Mouse (Mus musculus) thymus, postnatal 10 days (tissue): Measurements from ENCODE around the gene Gm26602.
A peak's percentile ranks its signal among the peaks of the same experiment; 100 is the strongest.
"Not testable (repeated sequence)": the region's sequence is repeated elsewhere in the genome, so short reads cannot be mapped to it uniquely, and the experiment has no call there.

Experiments used
- DNase-seq, 2 experiments: peaks; one replicate each; pipeline ENCODE4 v3.0.0; 2021; ENCODE audit warnings: low spot score in 2 of 2

The Gm26602 gene

DNA sequence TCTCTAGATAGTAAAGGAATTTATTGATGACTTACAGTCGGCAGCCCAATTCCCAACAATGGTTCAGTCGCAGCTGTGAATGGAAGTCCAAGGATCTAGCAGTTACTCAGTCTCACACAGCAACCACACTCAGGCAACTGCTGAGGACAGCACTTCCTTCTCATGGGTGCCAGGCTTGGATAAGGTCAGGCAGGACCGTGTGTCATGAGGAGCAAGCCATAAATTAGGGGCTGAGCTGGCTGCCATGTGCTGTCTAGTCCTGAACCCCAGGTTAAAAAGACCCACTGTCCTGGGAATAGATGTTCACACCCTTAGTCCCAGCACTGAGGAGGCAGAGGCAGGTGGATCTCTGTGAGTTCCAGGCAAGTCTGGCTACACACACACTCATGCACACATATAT lies 25.7 kb upstream of the Gm26602 start:
- DNase-seq = not testable (repeated sequence)

GRCm38 (mm10) chr10:79886054-79886453 lies 24.6 kb upstream of the Gm26602 start, which contains the start of gene Elane:
Gene Elane (plus strand): TSS chr10:79886247.
- DNase-seq = no peak

DNA sequence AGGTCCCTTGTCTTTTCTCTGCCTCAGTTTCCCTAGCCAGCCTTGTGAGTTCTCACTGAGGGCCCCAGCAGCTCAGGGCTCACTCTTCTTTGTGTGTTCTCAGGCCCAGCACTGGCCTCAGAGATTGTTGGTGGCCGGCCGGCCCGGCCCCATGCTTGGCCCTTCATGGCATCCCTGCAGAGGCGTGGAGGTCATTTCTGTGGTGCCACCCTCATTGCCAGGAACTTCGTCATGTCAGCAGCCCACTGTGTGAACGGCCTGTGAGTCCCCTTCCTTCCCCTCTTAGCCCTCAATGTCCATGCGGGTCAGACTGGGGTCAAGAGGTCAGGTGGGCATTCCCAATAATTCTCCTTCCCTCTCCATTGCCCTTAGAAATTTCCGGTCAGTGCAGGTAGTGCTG lies 24.0 kb upstream of the Gm26602 start:
- no peak for DNase-seq

- no peak for DNase-seq
These were observed 21.3 kb upstream of the Gm26602 start for GRCm38 (mm10) chr10:79889386-79889785.

- no peak for DNase-seq
These were observed 20.0 kb upstream of the Gm26602 start, which contains the start of gene Cfd for GRCm38 (mm10) chr10:79890670-79891069. Gene Cfd (plus strand): TSS chr10:79890853.

- DNase-seq = peak; percentile 69 to 88
These were observed 18.1 kb upstream of the Gm26602 start for GRCm38 (mm10) chr10:79892451-79893118.

DNA sequence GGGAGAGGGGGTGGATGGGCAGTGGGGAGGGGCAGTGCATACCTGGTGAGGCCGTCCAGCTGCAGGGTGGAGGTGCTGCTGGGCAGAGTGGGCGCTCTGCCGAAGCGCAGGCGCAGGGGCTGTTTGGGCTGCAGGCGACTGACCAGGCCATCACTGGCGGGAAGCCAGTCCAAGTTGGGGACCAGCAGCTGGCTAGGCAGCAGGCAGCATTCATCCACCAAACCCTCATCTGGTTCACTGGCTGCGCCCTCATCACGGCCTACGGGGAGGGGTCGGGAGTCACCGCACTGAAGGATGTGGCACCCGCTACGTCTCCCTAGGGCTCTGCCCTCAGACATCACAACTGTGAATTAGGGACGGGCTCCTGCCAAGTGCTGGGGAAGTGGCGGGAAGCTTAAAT lies 14.3 kb upstream of the Gm26602 start:
- DNase-seq = no peak

DNA sequence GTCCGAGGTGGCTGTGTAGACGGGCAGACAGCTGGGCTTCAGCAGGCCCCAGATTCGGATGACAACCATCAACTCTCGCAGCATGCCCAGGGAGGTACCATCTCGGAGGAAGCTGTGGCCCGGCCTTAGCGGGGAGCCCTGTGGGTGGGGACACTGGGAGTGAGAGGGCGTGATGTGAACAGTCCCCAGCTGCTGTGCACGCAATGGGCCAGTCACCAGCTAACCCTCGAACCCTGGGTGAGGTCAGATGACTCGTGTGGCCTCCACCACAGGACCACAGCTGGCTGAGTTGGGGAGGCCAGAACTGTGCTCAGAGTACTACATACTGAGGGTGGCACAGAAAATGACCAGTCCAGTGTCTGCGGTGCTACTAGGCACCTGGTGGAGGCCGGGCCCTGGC lies 13.8 kb upstream of the Gm26602 start:
- DNase-seq = no peak

DNA sequence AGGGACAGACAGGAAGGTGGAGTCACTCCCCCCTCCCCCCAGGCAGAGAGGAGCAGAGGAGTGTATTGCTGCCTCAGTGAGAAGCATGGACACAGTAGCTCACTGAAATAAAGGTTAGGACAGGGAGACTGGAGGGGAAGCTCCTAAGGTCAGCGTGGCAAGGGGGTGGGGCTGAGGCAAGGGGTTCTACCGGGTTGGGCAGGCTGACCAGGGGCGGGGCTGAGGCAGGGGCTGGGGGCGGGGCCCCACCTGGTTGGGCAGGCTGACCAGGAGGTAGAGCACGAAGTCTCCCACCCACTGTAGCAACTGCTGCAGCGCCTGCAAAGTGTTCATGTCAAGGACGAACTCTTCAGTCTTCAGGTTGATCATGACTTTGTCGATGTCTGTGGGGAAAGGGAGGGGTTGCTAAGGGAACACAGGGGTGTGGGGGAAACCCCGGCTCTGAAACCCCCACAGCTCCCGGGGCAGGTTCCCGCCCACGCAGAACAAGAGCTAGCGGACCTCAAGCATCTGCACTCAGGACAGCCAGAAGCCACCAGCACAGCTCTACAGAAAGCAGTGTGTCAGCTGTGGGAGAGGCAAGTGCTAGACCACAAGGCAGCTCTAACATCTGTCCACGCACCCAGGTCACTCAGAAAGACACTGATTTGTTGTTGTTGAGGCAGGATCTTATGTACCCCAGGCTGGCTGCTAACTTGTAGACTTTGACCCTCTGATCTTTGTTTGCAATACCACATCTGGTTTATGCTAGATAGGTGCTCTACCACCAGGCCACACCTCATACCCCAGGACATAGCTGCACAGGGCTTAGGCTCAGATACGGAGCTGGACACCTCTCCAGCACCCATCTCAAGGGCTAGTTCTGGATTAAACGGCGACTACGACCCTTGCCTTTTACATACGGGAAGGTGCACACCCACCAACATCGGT lies 13.1 kb upstream of the Gm26602 start:
- DNase-seq = no peak

- DNase-seq = no peak
These were observed 9.7 kb upstream of the Gm26602 start for GRCm38 (mm10) chr10:79900951-79901410.

DNA sequence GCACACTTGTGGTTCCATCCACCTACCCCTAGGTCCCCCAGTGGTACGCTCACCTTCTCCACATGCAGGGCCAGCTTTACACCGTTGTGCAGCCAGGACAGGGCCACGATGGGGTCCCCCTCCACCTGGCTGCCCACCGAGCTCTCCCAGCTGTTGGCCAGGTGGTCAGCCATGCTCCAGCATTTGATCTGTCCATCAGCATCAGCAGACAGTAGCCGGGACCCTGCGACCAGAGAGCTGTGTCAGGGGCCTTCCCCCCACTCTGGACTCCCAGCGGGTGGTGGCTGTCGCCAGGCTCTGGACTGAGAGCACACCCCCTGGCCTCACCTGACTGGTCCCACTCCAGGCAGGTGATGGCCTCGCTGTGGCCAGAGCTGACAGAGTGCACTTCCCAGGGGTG lies 3.9 kb upstream of the Gm26602 start:
- DNase-seq = no peak

GRCm38 (mm10) chr10:79907415-79907814 lies 3.2 kb upstream of the Gm26602 start:
- DNase-seq = no peak

DNA sequence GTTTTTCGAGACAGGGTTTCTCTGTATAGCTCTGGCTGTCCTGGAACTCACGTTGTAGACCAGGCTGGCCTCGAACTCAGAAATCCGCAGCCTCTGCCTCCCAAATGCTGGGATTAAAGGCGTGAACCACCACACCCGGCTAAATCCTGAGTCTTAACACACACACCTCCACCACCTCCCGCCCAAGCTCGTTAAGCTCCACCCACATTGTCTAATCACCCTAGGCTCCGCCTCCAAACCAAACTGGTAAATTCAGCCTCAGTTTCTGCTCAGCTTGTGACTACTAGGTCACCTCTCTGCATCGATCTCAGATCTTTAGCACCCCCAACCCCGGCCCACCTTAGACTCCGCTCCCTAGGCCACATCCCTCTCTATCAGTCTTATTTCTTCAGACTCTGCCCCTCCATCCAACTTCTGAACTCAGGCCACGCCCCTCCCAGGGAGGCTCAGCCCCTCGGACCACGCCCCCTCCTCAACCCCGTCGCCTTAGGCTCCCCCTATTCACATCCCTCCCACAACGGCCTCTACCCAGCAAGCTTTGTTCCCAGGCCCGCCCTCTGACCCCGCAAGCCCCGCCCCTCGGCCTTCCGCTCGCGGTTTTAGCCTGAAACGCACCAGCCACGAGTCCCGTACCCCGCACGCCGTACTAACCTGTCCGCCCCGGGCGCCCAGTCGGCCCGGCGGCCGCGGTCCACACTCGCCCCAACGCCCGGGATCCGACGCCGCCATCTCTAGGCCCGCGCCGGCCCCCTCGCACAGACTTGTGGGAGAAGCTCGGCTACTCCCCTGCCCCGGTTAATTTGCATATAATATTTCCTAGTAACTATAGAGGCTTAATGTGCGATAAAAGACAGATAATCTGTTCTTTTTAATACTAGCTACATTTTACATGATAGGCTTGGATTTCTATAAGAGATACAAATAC lies 2.2 kb upstream of the Gm26602 start, which contains the start of gene Med16:
Med16 (minus strand) TSS at position 757 of the 925 bp plus-strand sequence.
- DNase-seq = peak; percentile 98 to 99

DNA sequence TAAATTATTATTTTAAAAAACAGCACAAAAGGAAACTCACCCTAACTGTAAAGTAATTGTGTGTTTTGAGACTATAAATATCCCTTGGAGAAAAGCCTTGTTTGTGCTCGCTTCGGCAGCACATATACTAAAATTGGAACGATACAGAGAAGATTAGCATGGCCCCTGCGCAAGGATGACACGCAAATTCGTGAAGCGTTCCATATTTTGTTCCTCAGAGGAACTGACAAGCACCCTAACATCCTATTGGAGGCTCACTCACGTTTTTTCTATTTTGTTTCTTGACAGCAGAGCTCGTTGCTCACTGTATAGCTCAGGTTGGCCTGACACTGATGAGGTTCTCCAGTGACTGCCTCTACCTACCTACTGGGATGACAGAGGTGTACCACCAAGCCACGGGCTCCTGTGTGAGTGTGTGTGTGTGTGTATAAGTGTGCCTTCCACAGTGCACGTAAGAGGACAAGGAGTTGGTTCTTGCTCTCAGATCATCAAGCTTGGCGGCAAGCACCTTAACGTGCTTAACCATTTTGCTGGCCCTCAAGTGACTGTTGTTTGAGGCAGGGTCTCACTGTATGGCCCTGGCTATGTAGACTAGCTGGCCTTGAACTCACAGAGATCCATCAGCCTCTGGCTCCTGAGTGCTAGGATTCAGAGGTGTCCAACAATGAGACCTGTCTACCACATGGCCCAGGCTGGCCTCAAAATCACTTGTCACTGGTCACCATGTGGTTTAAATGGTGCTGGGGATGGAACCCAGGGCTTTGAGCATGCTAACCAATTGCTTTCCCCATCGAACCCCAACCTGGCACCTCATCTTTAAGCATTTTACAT lies 1.3 kb upstream of the Gm26602 start:
- peak in 1 of 2 experiments; percentile 41 for DNase-seq

DNA sequence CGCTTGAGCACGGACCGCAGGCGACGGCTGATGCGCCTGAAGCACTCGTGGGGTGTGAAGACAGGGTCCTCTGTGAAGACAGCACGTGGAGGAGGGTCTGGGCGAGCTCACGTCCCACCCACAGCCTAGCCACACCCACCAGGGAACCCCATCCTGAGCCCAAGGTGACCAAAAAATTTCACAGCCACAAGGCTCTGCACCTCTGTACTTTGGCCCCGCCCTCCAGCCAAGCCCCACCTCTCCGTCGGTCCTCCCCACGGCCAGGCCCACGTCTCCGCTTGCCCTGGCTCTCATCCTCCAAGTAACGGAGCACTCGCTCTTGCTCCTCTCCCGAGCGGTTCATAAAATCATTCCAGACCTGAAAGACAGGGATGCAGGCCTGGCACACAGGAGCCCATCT lies 1.8 kb downstream of the Gm26602 start:
- DNase-seq = no peak

DNA sequence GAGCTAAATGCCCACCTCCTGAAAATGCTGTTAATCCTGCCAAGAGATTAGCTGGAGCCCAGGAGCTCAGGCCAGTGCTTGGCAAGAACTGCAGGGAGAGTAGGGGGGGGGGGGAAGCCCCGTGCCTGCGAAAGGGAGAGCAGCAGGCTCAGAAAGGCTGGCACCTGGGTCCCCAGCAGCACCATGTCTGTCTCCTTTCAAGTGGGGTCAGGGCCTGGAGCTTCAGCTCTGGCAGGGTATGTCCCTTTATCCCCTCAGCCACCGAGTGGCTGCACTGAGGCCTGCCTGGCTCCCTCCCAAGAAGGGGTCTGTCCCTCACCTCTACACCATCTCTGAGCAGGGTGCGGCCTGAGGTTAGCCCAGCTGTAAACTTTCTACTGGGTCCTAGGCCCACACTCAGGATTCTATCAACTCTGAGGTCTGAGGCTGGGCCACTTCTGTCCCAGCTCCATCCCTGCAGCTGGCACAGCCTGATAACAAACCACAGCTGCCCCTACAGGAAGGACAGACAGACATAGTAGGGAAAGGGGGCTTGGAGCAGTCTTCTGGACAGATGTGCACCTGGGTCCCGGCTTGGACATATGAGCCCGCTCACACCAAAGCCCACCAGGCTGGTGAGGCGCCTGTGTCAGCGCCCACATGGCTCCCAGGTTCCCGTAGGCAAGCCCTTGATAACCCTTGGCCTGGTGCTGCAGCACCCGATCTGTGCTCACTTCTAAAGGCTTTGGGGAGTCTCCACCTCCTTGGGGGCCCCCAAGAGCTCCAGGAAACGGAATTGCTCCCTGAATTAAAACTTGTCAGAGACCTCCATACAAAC lies 3.7 kb downstream of the Gm26602 start:
- DNase-seq = no peak

DNA sequence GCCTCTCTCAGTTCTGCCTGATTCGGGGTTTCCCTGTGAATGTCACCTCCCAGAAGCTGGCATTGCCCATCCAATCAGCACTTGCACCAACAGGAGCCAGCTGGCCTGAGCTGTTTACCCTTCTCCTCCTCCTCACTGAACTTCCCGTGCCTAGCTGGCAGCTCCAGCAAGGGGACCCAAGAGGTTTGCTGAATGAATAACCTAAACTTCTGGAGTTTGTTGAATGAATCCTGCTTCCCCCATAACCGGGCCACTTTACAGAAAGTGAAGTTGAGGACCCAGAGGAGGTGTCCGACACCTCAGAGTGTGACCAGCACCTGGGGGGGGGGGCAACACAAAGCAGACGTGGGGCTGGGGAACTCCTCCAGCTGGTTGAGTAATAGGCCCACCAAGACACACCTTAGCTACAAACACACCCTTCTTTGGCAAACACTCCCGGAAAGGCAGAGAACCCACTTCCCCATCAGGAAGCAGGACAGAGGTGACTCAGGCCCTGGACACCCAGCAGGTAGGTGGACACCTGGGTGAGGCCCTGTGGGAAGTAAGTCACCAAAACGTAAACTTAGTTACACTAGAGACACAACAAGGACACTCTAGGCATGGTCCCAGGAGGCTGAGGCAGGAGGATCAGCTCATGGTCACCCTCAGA lies 4.4 kb downstream of the Gm26602 start:
- DNase-seq = no peak

DNA sequence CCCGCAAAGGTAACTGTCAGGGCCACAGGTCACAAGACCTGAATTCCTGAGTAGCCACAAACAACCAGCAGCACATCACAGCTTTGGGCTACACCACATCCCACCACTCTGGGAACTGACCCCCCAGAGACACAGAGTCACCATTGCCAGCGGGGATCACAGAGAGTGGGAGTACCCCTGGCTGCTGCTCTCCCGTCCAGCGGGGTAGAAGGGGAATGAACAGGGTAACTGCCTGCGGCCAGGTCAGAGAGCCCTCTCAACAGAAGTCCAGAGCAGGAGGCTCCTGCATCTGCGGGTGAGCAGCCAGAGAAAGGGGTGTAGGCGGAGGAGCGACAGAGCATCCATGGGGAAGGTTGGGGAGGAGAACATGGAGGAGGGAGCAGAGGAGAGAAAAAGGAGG lies 5.4 kb downstream of the Gm26602 start:
- no peak for DNase-seq

DNA sequence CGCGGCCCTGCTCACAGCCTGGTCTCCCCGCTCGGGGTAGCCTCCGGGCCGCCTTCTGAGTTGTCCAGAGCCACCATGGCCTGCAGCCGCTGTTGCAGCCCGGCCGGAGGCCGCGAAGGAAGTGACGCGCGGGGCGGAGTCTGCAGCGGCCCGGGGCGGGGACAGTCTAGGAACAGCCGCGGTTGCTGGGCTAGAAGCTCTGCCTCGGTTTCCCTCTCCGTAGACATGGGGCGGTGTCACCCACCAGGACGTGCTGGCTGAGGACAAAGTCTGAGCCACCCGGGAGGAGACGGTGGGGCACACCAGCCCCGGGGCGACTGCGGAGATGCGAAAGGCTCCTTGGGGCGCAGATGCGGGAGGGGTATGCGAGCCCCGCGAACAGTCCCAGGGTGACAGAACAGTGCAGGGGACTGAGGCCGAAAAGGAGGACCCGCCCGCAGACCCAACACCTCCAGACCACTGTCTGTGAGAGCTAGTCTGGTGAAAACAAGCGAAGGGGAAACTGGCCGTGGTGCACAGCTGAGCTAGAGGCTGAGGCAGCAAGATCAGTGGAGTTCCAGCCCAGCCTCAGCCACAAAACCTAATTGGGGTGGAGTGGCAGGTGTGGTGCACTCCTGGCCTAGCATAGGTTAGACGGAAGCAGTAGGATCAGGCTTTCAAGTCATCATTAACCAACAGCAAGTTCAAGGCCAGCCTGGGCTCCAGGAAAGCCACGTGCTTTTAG lies 6.3 kb downstream of the Gm26602 start, which contains the start of gene Kiss1r:
Kiss1r (plus strand) TSS at position 164 of the 724 bp plus-strand sequence.
- DNase-seq = peak; percentile 70 to 82
